Mouse (Mus musculus): Measurements from ENCODE around the gene Plppr4. TPM values are rescaled to one million over a fixed set of nuclear protein-coding genes. Genes with fewer than 3 reads are reported as not detected.

Gene Plppr4
- polyA plus RNA-seq (2015; fragmentation: Nextera tagmentation; extraction: Ambion mirVana): 0.14 and 0.19 TPM in 2 replicates

DNA sequence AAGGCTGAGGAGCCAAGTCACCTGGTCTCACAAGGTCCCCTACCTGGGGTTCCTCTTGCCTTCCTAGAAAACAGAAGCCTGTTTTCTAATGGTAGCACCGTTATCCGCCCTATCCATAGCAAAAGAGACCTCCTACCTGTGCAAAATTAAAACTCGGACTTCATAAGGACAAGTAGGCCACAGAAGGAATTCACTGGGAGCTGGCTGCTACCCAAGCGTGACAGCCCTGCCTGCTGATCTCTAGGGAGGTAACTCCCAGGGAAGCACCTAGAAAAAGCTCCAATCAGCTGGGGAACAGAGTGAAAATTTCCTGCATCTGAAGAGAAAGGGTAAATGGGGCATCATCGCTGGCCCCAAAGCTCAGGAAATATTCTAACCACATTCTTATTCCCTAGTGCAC, at the start of gene Plppr4:
TSS of gene Plppr4 (minus strand) at position 349 of the 400 bp plus-strand sequence.

Small RNAs within 50 kb of the gene (microRNA-seq; reads per million reads assigned to microRNA genes)
- gene Gm22408: not detected

Other genes with a start within 250 kb of the Plppr4 start
- gene Plppr5, start 214.0 kb upstream of the Plppr4 start, polyA plus RNA-seq (2015; fragmentation: Nextera tagmentation; extraction: Ambion mirVana): 0.75 and 0.82 TPM in 2 replicates

All from urinary bladder, postnatal 0 days (tissue).